ENCODE assay signal across 9 mouse cellular contexts in the genomic region with DNA sequence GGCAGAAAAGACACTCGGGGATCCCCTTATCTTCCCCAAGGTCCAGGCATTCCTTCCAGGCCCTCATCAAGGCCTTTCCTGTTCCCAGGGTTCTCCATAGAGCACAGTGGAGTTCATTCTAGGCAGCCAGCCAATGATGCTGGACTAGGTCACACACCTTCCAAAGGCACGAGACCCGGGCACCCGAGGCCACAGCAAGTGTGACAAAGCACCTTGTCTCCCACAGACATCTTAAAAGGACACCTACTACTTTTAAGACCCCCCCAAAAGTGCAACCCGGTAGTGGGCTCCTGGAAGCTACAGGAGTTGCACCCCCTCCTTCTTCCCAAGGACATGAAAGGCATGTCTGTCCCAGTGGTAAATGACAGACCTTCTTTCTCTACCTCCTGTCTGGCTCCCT. TPM values are rescaled to one million over a fixed set of nuclear protein-coding genes. Genes with fewer than 3 reads are reported as not detected.
A peak's percentile ranks its signal among the peaks of the same experiment; 100 is the strongest.
DNase-seq lines count a peak whose midpoint lies in the region; ATAC-seq lines count a peak whose summit lies in the region.
"Had no signal": no experiment of that assay in that cellular context is flagged by ENCODE, and none has a peak within 500 bp of the region (broad histone marks: within the 10 kb centered on the region; RNA-seq: fewer than 3 reads in every experiment).

No protein-coding gene starts in this region.

- H3K4me2 ChIP-seq in liver, embryonic 12.5 days: peak overlapping the region; percentile 70
- H3K4me2 ChIP-seq in forebrain, embryonic 12.5 days: peak overlapping the region; percentile 70
- peak overlapping the region; percentile 72 for H3K4me2 ChIP-seq in midbrain, embryonic 16.5 days (ENCODE audit: low read length)

- H3K27ac ChIP-seq in liver, embryonic 12.5 days: no peak overlapping the region
- H3K27ac ChIP-seq in forebrain, embryonic 12.5 days: no peak overlapping the region
- no peak overlapping the region for H3K27ac ChIP-seq in midbrain, embryonic 16.5 days (ENCODE audit: low read length)

- ATAC-seq in liver, embryonic 12.5 days: no peak
- ATAC-seq in forebrain, embryonic 12.5 days (ENCODE audit: low FRiP score): no peak
- 0 out of 2 replicates have a peak, but pooled peaks have one; percentile 21 for ATAC-seq in midbrain, embryonic 16.5 days

- H3K9ac ChIP-seq in liver, embryonic 12.5 days: no peak overlapping the region
- H3K9ac ChIP-seq in forebrain, embryonic 12.5 days: peak overlapping the region; percentile 74
- H3K9ac ChIP-seq in midbrain, embryonic 16.5 days (ENCODE audit: low read depth, low read length): peak overlapping the region; percentile 75

- no peak for DNase-seq in liver
- DNase-seq in kidney, adult 18-20 months: peak; percentile 51
- DNase-seq in T-cell, adult 2 months (ENCODE audit: low spot score): no peak
- DNase-seq in layer of hippocampus, postnatal 25 days (ENCODE audit: extremely low spot score in 1 of 2, low spot score in 1 of 2): no peak
- no peak for DNase-seq in spleen, adult 12 weeks (ENCODE audit: low spot score)

- H3K36me3 ChIP-seq in liver, embryonic 12.5 days: no peaks in the 10 kb centered on the region
- H3K36me3 ChIP-seq in forebrain, embryonic 12.5 days (replicated peaks): no peaks in the 10 kb centered on the region
- no peaks in the 10 kb centered on the region for H3K36me3 ChIP-seq in midbrain, embryonic 16.5 days (ENCODE audit: control insufficient read depth, insufficient read depth, low read length)

- WGBS in liver, embryonic 12.5 days (ENCODE audit: insufficient replicate concordance): 42% methylated on average over 5 of the region's 5 CpGs
- WGBS in forebrain, embryonic 12.5 days: 42% methylated on average over 5 of the region's 5 CpGs
- 29% methylated on average over 5 of the region's 5 CpGs for WGBS in midbrain, embryonic 16.5 days

- H3K9me3 ChIP-seq in liver, embryonic 12.5 days (replicated peaks): no peaks in the 10 kb centered on the region
- H3K9me3 ChIP-seq in forebrain, embryonic 12.5 days: no peaks in the 10 kb centered on the region
- H3K9me3 ChIP-seq in midbrain, embryonic 16.5 days (replicated peaks; ENCODE audit: control insufficient read depth, low read length, poor library complexity, severe bottlenecking): no peaks in the 10 kb centered on the region

- peaks cover 54% of the 10 kb centered on the region for H3K27me3 ChIP-seq in liver, embryonic 12.5 days (replicated peaks)
- H3K27me3 ChIP-seq in forebrain, embryonic 12.5 days: peaks cover 51% of the 10 kb centered on the region
- peaks cover 7% of the 10 kb centered on the region for H3K27me3 ChIP-seq in midbrain, embryonic 16.5 days (ENCODE audit: control insufficient read depth, insufficient read depth, low read depth, low read length)
- H3K27me3 ChIP-seq: Patski had no signal

- peak overlapping the region; percentile 49; the same call in 1 of the 2 replicates for H3K4me3 ChIP-seq in liver, embryonic 12.5 days
- H3K4me3 ChIP-seq in forebrain, embryonic 12.5 days (replicated peaks): peak overlapping the region; percentile 59
- H3K4me3 ChIP-seq in midbrain, embryonic 16.5 days (ENCODE audit: low read depth, low read length): peak overlapping the region; percentile 53

- H3K4me1 ChIP-seq in liver, embryonic 12.5 days: peaks cover 4% of the 10 kb centered on the region; the same call in 1 of the 2 replicates
- peaks cover 12% of the 10 kb centered on the region for H3K4me1 ChIP-seq in forebrain, embryonic 12.5 days
- peaks cover 5% of the 10 kb centered on the region; the same call in 1 of the 2 replicates for H3K4me1 ChIP-seq in midbrain, embryonic 16.5 days (ENCODE audit: control insufficient read depth, insufficient read depth, low read length)

RNA-seq across cellular contexts. Expression of a gene that starts 1.4 kb away (rescaled TPM):
- polyA plus RNA-seq in liver, embryonic 12.5 days (2016; fragmentation: Nextera tagmentation; extraction: Ambion mirVana): 0.19 and 0.24 TPM in 2 replicates
- polyA plus RNA-seq in forebrain, embryonic 12.5 days (2016; fragmentation: Nextera tagmentation; extraction: Ambion mirVana): 3.2 TPM in 2 replicates
- polyA plus RNA-seq in midbrain, embryonic 16.5 days (2015; fragmentation: Nextera tagmentation; extraction: Ambion mirVana): 3.4 and 3.8 TPM in 2 replicates
- 1 to 10 TPM; 2.1 to 2.8 TPM for total RNA-seq in layer of hippocampus, postnatal 25 days (2021)
